Mouse (Mus musculus) liver, embryonic 14.5 days (tissue): ENCODE measurements at regions not wholly inside any gene's neighbourhood (a gene's known extent, or its start where the extent isn't known, plus 50 kb on each side); places are given as distances from the start of the nearest gene placed in this dataset.

Experiments
- ATAC-seq: fragments of 200-750 bp; cut with Nextera tagmentation; 2 replicates; pipeline ENCODE4 v1.8.0; 2017; ENCODE audit warnings: moderate number of reproducible peaks, mild to moderate bottlenecking, moderate library complexity; ENCODE audit not compliant: insufficient read depth
- DNase-seq, 3 experiments: peaks; one replicate each; pipeline ENCODE4 v3.0.0-alpha.2; 2012 to 2013; ENCODE audit warnings: low read depth in 3 of 3, low spot score in 3 of 3
- H3K27ac ChIP-seq: fragments of 300-500 bp; sonication (generic); 2 replicates; pipeline ENCODE4 v1.5.1; 2014; ENCODE audit warnings: moderate library complexity, mild to moderate bottlenecking, control low read depth, inconsistent platforms
- H3K27me3 ChIP-seq: fragments of 300-500 bp; sonication (generic); 2 replicates; pipeline ENCODE4 v1.6.1; 2014; ENCODE audit warnings: mild to moderate bottlenecking, low read length, moderate library complexity; ENCODE audit not compliant: control insufficient read depth, insufficient read depth
- H3K36me3 ChIP-seq: fragments of 300-500 bp; sonication (generic); replicated peaks from 2 replicates; pipeline ENCODE4 v1.6.1; 2014; ENCODE audit warnings: low read depth; ENCODE audit not compliant: control insufficient read depth, insufficient read depth
- H3K4me1 ChIP-seq, 2 experiments: fragments of 200-500 bp in 1 of 2; fragments of 300-500 bp in 1 of 2; sonication (generic) in 1 of 2; replicated peaks; 2 replicates each; pipeline ENCODE4 v1.6.1; 2012 to 2014; ENCODE audit warnings: antibody characterized with exemption in 1 of 2, inconsistent platforms in 1 of 2, low read length in 1 of 2; ENCODE audit not compliant: control insufficient read depth in 2 of 2, insufficient read depth in 2 of 2
- H3K4me2 ChIP-seq: fragments of 300-500 bp; sonication (generic); 2 replicates; pipeline ENCODE4 v1.6.1; 2014; ENCODE audit warnings: low read depth, mild to moderate bottlenecking, control low read depth, moderate library complexity
- H3K4me3 ChIP-seq, 2 experiments: fragments of 200-500 bp in 1 of 2; fragments of 300-500 bp in 1 of 2; sonication (generic) in 1 of 2; 2 replicates each; pipeline ENCODE4 v1.5.1; 2012 to 2014; ENCODE audit warnings: low read depth in 2 of 2, low read length in 2 of 2, mild to moderate bottlenecking in 2 of 2, control low read depth in 1 of 2, inconsistent platforms in 1 of 2, moderate library complexity in 1 of 2; ENCODE audit not compliant: insufficient read depth in 1 of 2
- H3K9ac ChIP-seq: fragments of 300-500 bp; sonication (generic); replicated peaks from 2 replicates; pipeline ENCODE4 v1.6.1; 2014; ENCODE audit warnings: mild to moderate bottlenecking, control low read depth, moderate library complexity
- H3K9me3 ChIP-seq: fragments of 300-500 bp; sonication (generic); 2 replicates; pipeline ENCODE4 v1.6.1; 2016; ENCODE audit warnings: low read length, mixed read lengths; ENCODE audit not compliant: control insufficient read depth
- CTCF ChIP-seq: IDR thresholded peaks from 2 replicates; pipeline ENCODE4 v1.5.1; 2016; ENCODE audit warnings: antibody characterized with exemption, low read depth, control low read depth
- EP300 ChIP-seq: IDR thresholded peaks from 2 replicates; pipeline ENCODE4 v1.6.1; 2016; ENCODE audit warnings: antibody characterized with exemption, low read depth
- WGBS: fragments of 180-500 bp; shearing (Covaris S2); extraction: QIAGEN DNeasy Blood & Tissue Kit; methylation state at CpG from one replicate; pipeline ENCODE4 v1.1.7; 2014; ENCODE audit not compliant: insufficient replicate concordance; 5-methylcytosine and 5-hydroxymethylcytosine counted together

GRCm38 (mm10) chr2:45369432-45369831, 252.2 kb upstream of the Zeb2 start:
- H3K36me3 ChIP-seq, result no peaks in the 10 kb centered on the region
- H3K27me3 ChIP-seq, result no peaks in the 10 kb centered on the region
- WGBS, result 59% methylated on average over 4 of the region's 4 CpGs
- ATAC-seq (no peak), DNase-seq (no peak)
- no peak for TF ChIP-seq CTCF
- no peak for TF ChIP-seq EP300
- H3K4me3 ChIP-seq, result no peak overlapping the region
- H3K4me1 ChIP-seq, result no peaks in the 10 kb centered on the region
- H3K9ac ChIP-seq, result no peak overlapping the region
- no peak overlapping the region for H3K27ac ChIP-seq
- H3K4me2 ChIP-seq, result no peak overlapping the region
- no peaks in the 10 kb centered on the region for H3K9me3 ChIP-seq

DNA sequence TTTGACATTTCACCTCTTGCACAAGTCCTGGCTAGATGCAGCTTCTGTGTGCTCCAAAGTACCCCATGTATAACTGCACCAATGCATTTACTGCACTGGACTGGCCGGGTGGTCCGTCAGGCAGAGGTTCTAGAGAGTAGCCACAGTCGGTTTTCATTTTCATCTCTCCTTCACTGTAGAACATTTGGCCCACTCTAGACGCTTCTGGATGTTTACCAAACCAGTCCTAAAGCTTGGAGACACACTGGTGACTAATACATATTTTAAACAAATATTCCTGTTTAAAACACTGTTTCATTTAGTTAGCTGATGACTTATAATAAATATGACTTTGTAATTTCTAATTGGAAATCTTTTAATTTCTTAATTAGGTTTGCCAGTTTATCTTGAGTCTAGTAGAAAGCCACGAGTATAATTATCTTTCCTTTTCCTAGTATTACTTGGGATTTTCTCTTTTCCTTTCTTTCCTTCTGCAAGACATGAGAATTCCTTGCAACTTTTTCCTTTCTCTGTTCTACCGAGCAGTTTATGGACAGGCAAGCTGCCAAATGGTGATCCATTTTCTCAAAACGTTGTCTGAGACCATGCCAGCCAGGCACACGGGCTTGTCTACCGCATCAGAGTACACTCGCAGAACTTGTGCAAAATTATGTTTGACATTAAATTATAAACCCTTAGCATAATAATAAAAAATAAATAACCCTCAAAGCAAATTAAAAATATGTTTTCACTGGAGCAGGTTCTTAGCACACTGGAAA, 250.4 kb upstream of the Zeb2 start:
- no peaks in the 10 kb centered on the region for H3K4me1 ChIP-seq
- no peaks in the 10 kb centered on the region for H3K27me3 ChIP-seq
- no peaks in the 10 kb centered on the region for H3K36me3 ChIP-seq
- ATAC-seq (no peak), DNase-seq (no peak)
- no peak overlapping the region for H3K4me3 ChIP-seq
- no peak overlapping the region for H3K4me2 ChIP-seq
- 70% methylated on average over 10 of the region's 10 CpGs for WGBS
- H3K9me3 ChIP-seq, result no peaks in the 10 kb centered on the region
- no peak overlapping the region for H3K9ac ChIP-seq
- H3K27ac ChIP-seq, result no peak overlapping the region
- TF ChIP-seq CTCF, result no peak
- no peak for TF ChIP-seq EP300

DNA sequence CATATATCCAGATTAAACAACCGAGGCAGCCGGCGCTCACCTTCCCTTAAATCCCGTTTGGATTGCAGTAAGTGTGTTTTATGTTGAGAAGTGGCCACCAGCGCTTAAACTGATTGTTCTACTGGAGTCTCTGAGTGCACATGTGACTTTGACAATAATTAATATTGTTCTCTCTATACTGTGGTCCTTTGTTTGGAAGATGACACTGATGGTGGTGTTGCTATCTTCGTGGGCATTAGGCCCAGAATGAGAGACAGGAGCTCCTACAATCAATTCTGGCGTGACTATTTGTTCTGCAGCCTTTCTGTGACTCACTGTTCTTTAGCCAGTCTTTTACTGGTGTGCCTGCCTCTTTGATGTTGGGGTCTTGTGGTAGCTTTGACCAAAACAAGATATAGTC, 240.1 kb upstream of the Zeb2 start:
- H3K27ac ChIP-seq, result no peak overlapping the region
- H3K4me2 ChIP-seq, result no peak overlapping the region
- no peak overlapping the region for H3K4me3 ChIP-seq
- no peaks in the 10 kb centered on the region for H3K36me3 ChIP-seq
- no peaks in the 10 kb centered on the region for H3K9me3 ChIP-seq
- ATAC-seq, result no peak
- TF ChIP-seq CTCF (no peak), EP300 (no peak)
- H3K27me3 ChIP-seq, result no peaks in the 10 kb centered on the region
- no peak for DNase-seq
- WGBS, result 66% methylated on average over 7 of the region's 7 CpGs
- H3K9ac ChIP-seq, result no peak overlapping the region
- no peaks in the 10 kb centered on the region for H3K4me1 ChIP-seq

GRCm38 (mm10) chr2:45356558-45357170, 239.5 kb upstream of the Zeb2 start:
- Histone ChIP-seq H3K9ac (no peak overlapping the region), H3K4me3 (no peak overlapping the region), H3K4me1 (peaks cover 2% of the 10 kb centered on the region in 2 experiments), H3K36me3 (no peaks in the 10 kb centered on the region), H3K27me3 (no peaks in the 10 kb centered on the region), H3K9me3 (no peaks in the 10 kb centered on the region), H3K27ac (no peak overlapping the region), H3K4me2 (no peak overlapping the region)
- ATAC-seq, result no peak
- TF ChIP-seq CTCF (no peak), EP300 (no peak)
- DNase-seq, result no peak
- 77% methylated on average over 8 of the region's 8 CpGs for WGBS

GRCm38 (mm10) chr2:45356021-45356420, 238.8 kb upstream of the Zeb2 start:
- peaks cover 4 to 8% of the 10 kb centered on the region in 2 experiments for H3K4me1 ChIP-seq
- H3K27ac ChIP-seq, result no peak overlapping the region
- 90% methylated on average over 12 of the region's 12 CpGs for WGBS
- no peak for TF ChIP-seq CTCF
- no peak for TF ChIP-seq EP300
- DNase-seq (no peak), ATAC-seq (no peak)
- H3K9me3 ChIP-seq, result no peaks in the 10 kb centered on the region
- no peaks in the 10 kb centered on the region for H3K27me3 ChIP-seq
- H3K9ac ChIP-seq, result no peak overlapping the region
- no peak overlapping the region for H3K4me2 ChIP-seq
- H3K36me3 ChIP-seq, result no peaks in the 10 kb centered on the region
- no peak overlapping the region for H3K4me3 ChIP-seq
